15 mouse cellular contexts compared by ENCODE assay signal in genomic region chr5:65857935-65858334, GRCm38 (mm10). TPM values are rescaled to one million over a fixed set of nuclear protein-coding genes. Genes with fewer than 3 reads are reported as not detected.
DNase-seq lines count a peak whose midpoint lies in the region; ATAC-seq lines count a peak whose summit lies in the region.
"Had no signal": no experiment of that assay in that cellular context is flagged by ENCODE, and none has a peak within 500 bp of the region (broad histone marks: within the 10 kb centered on the region; RNA-seq: fewer than 3 reads in every experiment).

No protein-coding gene starts in this region.

- H3K27ac ChIP-seq in hindbrain, embryonic 15.5 days (replicated peaks): no peak overlapping the region
- no peak overlapping the region for H3K27ac ChIP-seq in hindbrain, embryonic 10.5 days
- no peak overlapping the region for H3K27ac ChIP-seq in intestine, embryonic 16.5 days (ENCODE audit: low read length)
- H3K27ac ChIP-seq: forebrain, embryonic 10.5 days; hindbrain, embryonic 12.5 days; kidney, postnatal 0 days; liver, embryonic 15.5 days; macrophage had no signal

- H3K4me1 ChIP-seq in hindbrain, embryonic 15.5 days (replicated peaks): no peaks in the 10 kb centered on the region
- H3K4me1 ChIP-seq in hindbrain, embryonic 10.5 days (replicated peaks): peaks cover 16% of the 10 kb centered on the region; the same call in 1 of the 2 replicates
- peaks cover 2% of the 10 kb centered on the region; the same call in 1 of the 2 replicates for H3K4me1 ChIP-seq in intestine, embryonic 16.5 days (ENCODE audit: control insufficient read depth, insufficient read depth, low read length)
- H3K4me1 ChIP-seq: hindbrain, embryonic 12.5 days had no signal

- DNase-seq in hindbrain, embryonic 10.5 days (ENCODE audit: low spot score): no peak
- peak; percentile 80 for DNase-seq in CD4-positive helper T cell, adult 2 months (ENCODE audit: low read depth, low spot score)
- peak; percentile 76 for DNase-seq in T-cell, adult 2 months (ENCODE audit: low spot score)
- DNase-seq in thymus, adult 18-20 months: peak; percentile 60 to 78
- DNase-seq in ovary, postnatal 14 days (ENCODE audit: low spot score): no peak
- DNase-seq: cerebellum, adult 2 months; layer of hippocampus, adult 9-11 months had no signal

- WGBS in hindbrain, embryonic 15.5 days: 75% methylated on average over 12 of the region's 12 CpGs
- 74% methylated on average over 12 of the region's 12 CpGs for WGBS in hindbrain, embryonic 10.5 days
- 67% methylated on average over 12 of the region's 12 CpGs for WGBS in intestine, embryonic 16.5 days

- H3K36me3 ChIP-seq in hindbrain, embryonic 15.5 days: no peaks in the 10 kb centered on the region
- no peaks in the 10 kb centered on the region for H3K36me3 ChIP-seq in hindbrain, embryonic 10.5 days
- no peaks in the 10 kb centered on the region for H3K36me3 ChIP-seq in intestine, embryonic 16.5 days (ENCODE audit: control insufficient read depth, insufficient read depth, low read length)
- H3K36me3 ChIP-seq: forebrain, embryonic 10.5 days; hindbrain, embryonic 12.5 days; liver, embryonic 15.5 days had no signal

- H3K4me2 ChIP-seq in hindbrain, embryonic 15.5 days: no peak overlapping the region
- no peak overlapping the region for H3K4me2 ChIP-seq in intestine, embryonic 16.5 days (ENCODE audit: low read depth, low read length)
- H3K4me2 ChIP-seq: hindbrain, embryonic 12.5 days; liver, embryonic 15.5 days had no signal

- no peaks in the 10 kb centered on the region for H3K9me3 ChIP-seq in hindbrain, embryonic 15.5 days
- no peaks in the 10 kb centered on the region for H3K9me3 ChIP-seq in hindbrain, embryonic 10.5 days
- H3K9me3 ChIP-seq in intestine, embryonic 16.5 days (ENCODE audit: control insufficient read depth, low read length): no peaks in the 10 kb centered on the region
- H3K9me3 ChIP-seq: forebrain, embryonic 10.5 days; hindbrain, embryonic 12.5 days; liver, embryonic 15.5 days had no signal

- H3K27me3 ChIP-seq in hindbrain, embryonic 15.5 days: no peaks in the 10 kb centered on the region
- no peaks in the 10 kb centered on the region for H3K27me3 ChIP-seq in hindbrain, embryonic 10.5 days (ENCODE audit: insufficient read depth, poor library complexity, severe bottlenecking)
- H3K27me3 ChIP-seq in intestine, embryonic 16.5 days (replicated peaks; ENCODE audit: control insufficient read depth, insufficient read depth, low read length): no peaks in the 10 kb centered on the region
- H3K27me3 ChIP-seq: hindbrain, embryonic 12.5 days; liver, embryonic 15.5 days had no signal

- 0 out of 2 replicates have a peak, but pooled peaks have one; percentile 23 for ATAC-seq in hindbrain, embryonic 15.5 days (ENCODE audit: low FRiP score, low read depth)
- ATAC-seq in intestine, embryonic 16.5 days: no peak
- no peak for ATAC-seq in erythroblast, adult 5-6 weeks (replicated peaks; ENCODE audit: low FRiP score, poor library complexity, severe bottlenecking)

- no peak overlapping the region for H3K9ac ChIP-seq in hindbrain, embryonic 15.5 days
- H3K9ac ChIP-seq in intestine, embryonic 16.5 days (ENCODE audit: low read depth, low read length): no peak overlapping the region
- H3K9ac ChIP-seq: hindbrain, embryonic 12.5 days; liver, embryonic 15.5 days had no signal

- H3K4me3 ChIP-seq in hindbrain, embryonic 15.5 days: no peak overlapping the region
- H3K4me3 ChIP-seq in hindbrain, embryonic 10.5 days: no peak overlapping the region
- H3K4me3 ChIP-seq in intestine, embryonic 16.5 days (ENCODE audit: low read length): no peak overlapping the region
- H3K4me3 ChIP-seq: forebrain, embryonic 10.5 days; hindbrain, embryonic 12.5 days; liver, embryonic 15.5 days had no signal

RNA-seq across cellular contexts. Expression of gene Rhoh, which starts 3.1 kb away (rescaled TPM):
- polyA plus RNA-seq in hindbrain, embryonic 15.5 days (2015; fragmentation: Nextera tagmentation; extraction: Ambion mirVana): 0.38 and 0.60 TPM in 2 replicates
- 0.44 and 0.52 TPM in 2 replicates for polyA plus RNA-seq in hindbrain, embryonic 10.5 days (2016; fragmentation: Nextera tagmentation; extraction: Ambion mirVana)
- 0.94 and 1.3 TPM in 2 replicates for polyA plus RNA-seq in intestine, embryonic 16.5 days (2015; fragmentation: Nextera tagmentation; extraction: Ambion mirVana)
- 2.1 and 2.5 TPM in 2 replicates for total RNA-seq in erythroblast, adult 5-6 weeks (2015; ENCODE audit: low replicate concordance)
- total RNA-seq in erythroblast, adult 5-6 weeks (2017; ENCODE audit: low replicate concordance): 1.0 and 3.3 TPM in 2 replicates

Comparison
In these comparisons a context has a peak if more than half of its experiments do, and no peak if none do; other contexts are left out.
1. DNase-seq: peak in CD4-positive helper T cell, adult 2 months (single experiment), T-cell, adult 2 months (single experiment) and thymus, adult 18-20 months (2 of 2); none in hindbrain, embryonic 10.5 days (single experiment) and ovary, postnatal 14 days (single experiment).